Mouse (Mus musculus): ENCODE results near the gene Rps6kb2. TPM values are rescaled to one million over a fixed set of nuclear protein-coding genes. Genes with fewer than 3 reads are reported as not detected.

The Rps6kb2 gene
- polyA plus RNA-seq, 1 experiment: 93.6 TPM

DNA sequence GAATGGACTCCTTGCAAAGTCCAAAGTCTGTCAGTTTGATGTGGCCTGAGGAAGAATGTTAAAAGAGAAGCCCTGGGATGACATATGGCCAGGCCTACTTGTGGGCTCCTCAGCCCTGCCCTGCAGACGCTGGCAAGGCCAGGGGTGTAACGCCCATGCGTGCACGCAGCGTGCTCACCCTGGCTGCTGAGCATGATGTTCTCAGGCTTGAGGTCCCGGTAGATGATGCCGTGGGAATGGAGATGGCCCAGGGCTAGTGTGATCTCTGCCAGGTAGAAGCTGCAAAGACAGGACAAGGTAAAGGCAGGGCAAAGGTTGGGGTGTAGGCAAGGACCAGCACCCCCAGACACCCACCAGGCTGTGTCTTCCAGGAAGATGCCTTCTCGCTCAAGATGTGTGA, 4.1 kb downstream of the Rps6kb2 start:
- Histone ChIP-seq H3K27me3 (ENCODE audit: control insufficient read depth, insufficient read depth, low read length) (no peaks in the 10 kb centered on the region), H3K4me3 (replicated peaks; ENCODE audit: insufficient read depth, low read depth, low read length) (no peak overlapping the region), H3K4me1 (ENCODE audit: control insufficient read depth, insufficient read depth, low read length) (peaks cover 3% of the 10 kb centered on the region; the same call in 1 of the 2 replicates), H3K27ac (ENCODE audit: insufficient read depth, low read length) (no peak overlapping the region)
- DNase-seq: peak in 1 of 2 experiments; percentile 16
- 94% methylated on average over 8 of the region's 8 CpGs for WGBS
- TF ChIP-seq CTCF (IDR thresholded peaks at IDR 0.05; ENCODE audit: borderline replicate concordance, insufficient read depth, low read depth, low read length) (no peak), POLR2A (IDR thresholded peaks at IDR 0.05; ENCODE audit: borderline replicate concordance, insufficient read depth, low read length) (no peak)

DNA sequence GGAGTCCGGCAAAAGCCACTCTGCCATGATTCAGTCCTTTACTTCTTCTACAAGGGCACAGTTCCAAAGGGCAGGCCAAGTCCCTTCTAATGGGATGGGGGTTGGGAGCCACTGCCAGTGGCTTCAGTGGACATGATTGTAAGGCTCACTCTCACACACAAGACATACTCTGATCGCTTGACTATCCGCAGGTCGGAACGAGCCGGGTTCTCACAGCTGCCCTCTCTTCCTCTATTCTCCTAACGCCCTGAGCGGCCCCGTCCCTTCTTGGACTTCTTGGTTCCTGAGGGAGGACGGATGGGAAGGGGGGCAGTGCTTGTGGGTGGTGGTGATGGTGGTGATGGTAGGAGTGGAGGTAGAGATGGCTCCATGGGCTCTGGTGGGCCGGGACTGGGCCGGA, 6.4 kb downstream of the Rps6kb2 start:
- no peak for TF ChIP-seq CTCF (IDR thresholded peaks at IDR 0.05; ENCODE audit: borderline replicate concordance, insufficient read depth, low read depth, low read length)
- TF ChIP-seq POLR2A (IDR thresholded peaks at IDR 0.05; ENCODE audit: borderline replicate concordance, insufficient read depth, low read length): no peak
- Histone ChIP-seq H3K27me3 (ENCODE audit: control insufficient read depth, insufficient read depth, low read length) (no peaks in the 10 kb centered on the region), H3K4me1 (ENCODE audit: control insufficient read depth, insufficient read depth, low read length) (peaks cover 21% of the 10 kb centered on the region), H3K4me3 (replicated peaks; ENCODE audit: insufficient read depth, low read depth, low read length) (no peak overlapping the region), H3K27ac (ENCODE audit: insufficient read depth, low read length) (no peak overlapping the region)
- DNase-seq: peak in 1 of 2 experiments; percentile 12
- WGBS: 84% methylated on average over 12 of the region's 12 CpGs

DNA sequence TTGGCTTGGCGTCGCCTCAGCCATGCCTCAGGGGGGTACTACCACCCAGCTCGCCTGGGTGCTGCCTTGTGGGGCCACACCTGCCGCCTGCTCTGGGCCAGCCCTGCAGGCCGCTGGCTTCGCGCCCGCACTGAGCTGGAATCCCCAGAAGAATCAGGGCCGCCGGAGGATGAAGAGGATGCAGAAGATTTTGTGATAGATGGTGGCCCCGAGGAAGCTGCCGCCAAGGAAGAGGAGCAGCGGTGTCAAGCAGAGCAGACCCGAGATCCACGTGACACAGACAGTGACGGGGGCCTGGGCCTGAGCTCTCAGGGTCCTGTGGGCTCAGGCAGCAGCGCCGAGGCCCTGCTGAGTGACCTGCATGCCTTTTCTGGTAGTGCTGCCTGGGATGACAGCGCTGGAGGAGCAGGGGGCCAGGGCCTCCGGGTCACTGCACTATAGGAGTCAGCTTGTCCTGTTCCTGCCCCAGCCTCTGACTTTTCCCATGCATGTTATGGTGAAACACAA, 7.0 kb downstream of the Rps6kb2 start:
- H3K4me3 ChIP-seq (replicated peaks; ENCODE audit: insufficient read depth, low read depth, low read length): no peak overlapping the region
- peaks cover 22% of the 10 kb centered on the region for H3K4me1 ChIP-seq (ENCODE audit: control insufficient read depth, insufficient read depth, low read length)
- peak; percentile 8 to 39 for DNase-seq
- 43% methylated on average over 20 of the region's 20 CpGs for WGBS
- no peak for TF ChIP-seq POLR2A (IDR thresholded peaks at IDR 0.05; ENCODE audit: borderline replicate concordance, insufficient read depth, low read length)
- no peak for TF ChIP-seq CTCF (IDR thresholded peaks at IDR 0.05; ENCODE audit: borderline replicate concordance, insufficient read depth, low read depth, low read length)
- H3K27ac ChIP-seq (ENCODE audit: insufficient read depth, low read length): no peak overlapping the region
- no peaks in the 10 kb centered on the region for H3K27me3 ChIP-seq (ENCODE audit: control insufficient read depth, insufficient read depth, low read length)

- Histone ChIP-seq H3K4me1 (ENCODE audit: control insufficient read depth, insufficient read depth, low read length) (peaks cover 22% of the 10 kb centered on the region), H3K4me3 (replicated peaks; ENCODE audit: insufficient read depth, low read depth, low read length) (no peak overlapping the region), H3K27ac (ENCODE audit: insufficient read depth, low read length) (no peak overlapping the region), H3K27me3 (ENCODE audit: control insufficient read depth, insufficient read depth, low read length) (no peaks in the 10 kb centered on the region)
- TF ChIP-seq CTCF (IDR thresholded peaks at IDR 0.05; ENCODE audit: borderline replicate concordance, insufficient read depth, low read depth, low read length) (no peak), POLR2A (IDR thresholded peaks at IDR 0.05; ENCODE audit: borderline replicate concordance, insufficient read depth, low read length) (no peak)
- DNase-seq: peak; percentile 21 to 34
- WGBS: 63% methylated on average over 6 of the region's 6 CpGs
Observed at GRCm38 (mm10) chr19:4155223-4156072, 7.7 kb downstream of the Rps6kb2 start.

- H3K4me1 ChIP-seq (ENCODE audit: control insufficient read depth, insufficient read depth, low read length): peaks cover 28% of the 10 kb centered on the region
- H3K4me3 ChIP-seq (replicated peaks; ENCODE audit: insufficient read depth, low read depth, low read length): no peak overlapping the region
- H3K27me3 ChIP-seq (ENCODE audit: control insufficient read depth, insufficient read depth, low read length): no peaks in the 10 kb centered on the region
- peak; percentile 13 to 26 for DNase-seq
- 74% methylated on average over 13 of the region's 13 CpGs for WGBS
- peak overlapping the region; percentile 69 for H3K27ac ChIP-seq (ENCODE audit: insufficient read depth, low read length)
- TF ChIP-seq CTCF (IDR thresholded peaks at IDR 0.05; ENCODE audit: borderline replicate concordance, insufficient read depth, low read depth, low read length) (no peak), POLR2A (IDR thresholded peaks at IDR 0.05; ENCODE audit: borderline replicate concordance, insufficient read depth, low read length) (no peak; the same call in 1 of the 2 replicates)
Observed at GRCm38 (mm10) chr19:4154437-4155222, 8.5 kb downstream of the Rps6kb2 start.

GRCm38 (mm10) chr19:4153232-4153654, 9.9 kb downstream of the Rps6kb2 start, which contains the start of gene Ptprcap:
Ptprcap (plus strand) TSS chr19:4153604.
- peak; percentile 42; the same call in 1 of the 2 replicates for TF ChIP-seq POLR2A (IDR thresholded peaks at IDR 0.05; ENCODE audit: borderline replicate concordance, insufficient read depth, low read length)
- TF ChIP-seq CTCF (IDR thresholded peaks at IDR 0.05; ENCODE audit: borderline replicate concordance, insufficient read depth, low read depth, low read length): no peak
- H3K4me3 ChIP-seq (replicated peaks; ENCODE audit: insufficient read depth, low read depth, low read length): peak within 1 kb of the TSS; percentile 6
- H3K4me1 ChIP-seq (ENCODE audit: control insufficient read depth, insufficient read depth, low read length): peaks cover 32% of the 10 kb centered on the region
- no peaks in the 10 kb centered on the region for H3K27me3 ChIP-seq (ENCODE audit: control insufficient read depth, insufficient read depth, low read length)
- DNase-seq: peak; percentile 80 to 83
- 6% methylated on average over 11 of the region's 11 CpGs for WGBS
- peak within 1 kb of the TSS; percentile 69 for H3K27ac ChIP-seq (ENCODE audit: insufficient read depth, low read length)

GRCm38 (mm10) chr19:4152445-4153231, 10.5 kb downstream of the Rps6kb2 start:
- H3K4me1 ChIP-seq (ENCODE audit: control insufficient read depth, insufficient read depth, low read length): peaks cover 36% of the 10 kb centered on the region
- H3K27ac ChIP-seq (ENCODE audit: insufficient read depth, low read length): peak overlapping the region; percentile 69
- no peaks in the 10 kb centered on the region for H3K27me3 ChIP-seq (ENCODE audit: control insufficient read depth, insufficient read depth, low read length)
- 38% methylated on average over 8 of the region's 8 CpGs for WGBS
- peak overlapping the region; percentile 6 for H3K4me3 ChIP-seq (replicated peaks; ENCODE audit: insufficient read depth, low read depth, low read length)
- TF ChIP-seq CTCF (IDR thresholded peaks at IDR 0.05; ENCODE audit: borderline replicate concordance, insufficient read depth, low read depth, low read length) (no peak), POLR2A (IDR thresholded peaks at IDR 0.05; ENCODE audit: borderline replicate concordance, insufficient read depth, low read length) (no peak)
- peak in 1 of 2 experiments; percentile 24 for DNase-seq

Measured in cerebellum, adult 2 months (tissue).